Mouse (Mus musculus) spleen, postnatal 36 days (tissue): ENCODE measurements at regions not wholly inside any gene's neighbourhood (a gene's known extent, or its start where the extent isn't known, plus 50 kb on each side); places are given as distances from the start of the nearest gene placed in this dataset.

Experiments used
- DNase-seq, 2 experiments: peaks; one replicate each; pipeline ENCODE4 v3.0.0; 2022; ENCODE audit warnings: low spot score in 2 of 2, mixed read lengths in 1 of 2

DNA sequence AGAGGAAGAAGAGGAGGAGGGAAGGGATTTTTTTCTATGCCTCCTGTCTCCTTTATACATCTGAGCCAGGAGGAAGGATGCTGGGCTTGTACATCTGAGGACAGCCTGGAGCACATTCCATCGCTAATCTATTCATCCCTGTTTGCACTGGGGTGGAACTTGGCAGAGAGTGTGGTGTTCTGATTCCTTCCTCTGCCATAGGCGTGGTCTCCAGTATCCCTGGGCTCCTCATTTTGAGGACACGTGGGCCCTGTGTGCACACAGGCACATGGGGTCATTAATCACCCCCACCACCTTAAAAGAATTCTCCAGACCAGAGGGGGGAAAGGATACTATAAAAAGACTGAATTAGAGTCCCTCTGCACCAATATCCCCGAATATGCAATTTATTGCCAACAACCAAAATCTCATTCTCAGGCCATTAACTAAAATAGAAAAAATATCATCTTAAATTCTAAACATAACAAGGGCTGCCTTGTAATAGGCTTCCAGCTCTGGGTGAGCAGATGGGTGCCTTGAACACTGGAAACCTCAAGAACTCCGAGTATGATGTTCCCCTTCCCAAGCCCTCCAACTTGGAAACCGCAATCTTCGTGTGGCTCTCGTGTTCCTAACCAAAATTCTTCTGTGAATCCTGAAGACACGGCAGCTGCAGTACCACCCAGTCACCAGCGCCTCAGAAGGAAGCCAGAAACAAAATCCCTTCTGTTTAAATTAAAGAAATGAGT lies 254.7 kb downstream of the Cxcl12 start:
- no peak for DNase-seq

DNA sequence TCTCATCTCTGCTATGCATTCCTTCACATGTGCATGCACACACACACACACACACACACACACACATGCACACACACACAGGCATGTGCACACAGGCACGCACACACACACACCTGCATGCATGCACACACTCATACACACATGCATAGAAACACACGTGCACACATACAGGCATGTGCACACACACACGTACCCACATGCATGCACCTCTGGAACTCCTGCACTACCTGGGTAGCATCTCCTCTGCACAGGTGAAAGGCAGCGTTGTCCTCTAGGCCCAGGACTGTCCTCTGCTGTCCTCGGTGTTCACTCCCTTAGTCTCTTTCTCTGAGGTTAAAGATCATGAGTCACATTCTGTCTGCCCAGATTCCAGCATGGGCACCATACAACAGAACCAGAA lies 258.0 kb downstream of the Cxcl12 start:
- no peak for DNase-seq

DNA sequence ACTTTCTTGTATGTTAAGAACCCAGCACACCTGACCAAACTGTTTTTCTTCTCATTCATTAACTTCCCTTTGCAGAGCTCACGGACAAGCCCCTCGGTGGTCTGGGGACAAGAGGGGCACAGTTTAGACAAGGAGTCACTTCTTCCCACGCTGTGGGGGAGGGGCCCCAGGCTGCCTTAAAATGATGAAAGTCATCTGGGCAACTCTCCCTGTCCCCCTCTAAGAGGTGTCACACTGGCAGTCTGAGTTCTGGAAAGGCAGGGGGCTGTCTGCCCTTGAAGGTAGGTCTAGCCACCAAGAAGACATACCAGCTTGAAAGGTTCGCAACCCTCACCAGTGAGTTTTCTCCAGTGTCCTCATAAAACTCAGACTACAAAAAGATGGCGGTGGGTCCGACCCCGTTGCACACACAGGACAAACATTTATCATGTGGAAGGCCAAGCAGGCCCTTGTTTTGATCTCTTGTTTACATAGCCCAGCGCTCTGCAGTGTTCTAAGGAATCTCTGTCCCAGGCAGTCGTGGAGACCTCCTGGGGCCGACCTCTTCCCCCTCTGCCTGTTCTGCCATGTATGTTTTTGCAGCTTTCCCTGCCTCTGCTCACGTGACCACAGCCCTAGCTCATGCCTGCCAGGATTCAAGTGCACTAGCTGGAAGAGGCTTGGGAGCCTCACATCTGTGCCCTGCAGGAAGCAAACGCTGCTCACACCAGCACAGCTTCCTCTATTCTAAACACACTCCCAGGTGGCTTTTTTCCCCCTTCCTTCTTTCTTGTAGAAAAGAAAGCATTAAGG lies 259.2 kb downstream of the Cxcl12 start:
- DNase-seq, result no peak

DNA sequence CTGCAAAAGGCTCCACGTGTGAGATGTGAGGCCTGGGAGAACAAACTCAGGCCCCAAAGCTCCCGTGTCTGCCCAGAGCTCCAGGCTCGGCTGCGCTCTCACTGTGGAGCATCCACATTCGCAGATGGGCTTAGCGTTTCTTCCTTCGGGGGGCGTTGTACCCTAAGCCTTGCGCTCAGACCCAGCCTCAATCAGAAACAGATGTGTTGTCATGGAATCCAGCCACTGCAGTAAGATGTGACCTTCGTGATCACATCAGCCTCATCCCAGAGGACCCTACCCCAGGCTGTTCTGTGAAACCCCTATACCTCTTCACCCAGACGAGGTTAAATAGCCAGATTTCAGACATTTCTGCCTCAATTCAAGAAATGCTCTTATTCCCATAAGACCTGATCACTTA lies 260.1 kb downstream of the Cxcl12 start:
- DNase-seq, result no peak

DNA sequence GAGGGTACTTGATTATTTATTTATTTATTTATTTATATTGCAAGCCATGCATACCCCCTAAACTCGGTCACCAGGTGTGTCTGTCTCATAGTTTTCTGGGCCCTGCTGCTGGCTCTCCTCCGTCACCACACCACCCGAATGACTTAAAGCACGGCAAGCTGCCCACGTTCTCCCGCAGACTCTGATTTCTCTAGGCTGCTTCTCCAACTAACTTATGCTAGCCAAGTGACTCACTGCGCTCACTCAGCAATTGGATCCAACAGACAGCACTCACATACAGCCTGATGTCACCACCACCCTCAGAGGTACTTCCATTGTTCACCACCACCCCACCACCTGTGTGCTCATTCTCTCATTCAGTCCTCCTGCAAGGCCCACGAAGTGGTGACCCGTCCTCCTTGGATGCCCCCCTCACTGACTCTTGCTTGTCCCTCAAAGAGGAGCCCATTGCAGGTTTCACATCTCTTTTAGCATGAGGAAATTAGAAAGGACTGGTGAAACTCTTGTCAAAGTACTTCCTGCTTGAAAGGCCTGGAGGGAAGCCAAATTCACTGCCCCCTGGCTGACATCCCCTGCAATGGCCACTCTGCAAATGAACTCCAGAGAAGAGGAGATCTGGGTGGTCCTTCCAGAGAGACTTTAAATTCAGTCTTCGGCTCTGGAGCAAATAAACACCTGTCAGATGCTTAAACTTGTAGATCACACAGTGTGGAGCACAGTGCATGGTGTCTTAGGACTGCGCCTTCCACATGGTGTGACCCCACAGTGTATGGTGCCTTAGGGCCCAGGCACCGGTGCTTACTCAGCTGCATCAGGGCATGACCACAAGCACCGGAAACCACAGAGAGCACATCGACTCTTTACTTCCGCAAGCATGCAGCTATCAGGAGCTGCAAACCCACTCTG lies 262.8 kb downstream of the Cxcl12 start:
- DNase-seq, result peak; percentile 80 to 83

DNA sequence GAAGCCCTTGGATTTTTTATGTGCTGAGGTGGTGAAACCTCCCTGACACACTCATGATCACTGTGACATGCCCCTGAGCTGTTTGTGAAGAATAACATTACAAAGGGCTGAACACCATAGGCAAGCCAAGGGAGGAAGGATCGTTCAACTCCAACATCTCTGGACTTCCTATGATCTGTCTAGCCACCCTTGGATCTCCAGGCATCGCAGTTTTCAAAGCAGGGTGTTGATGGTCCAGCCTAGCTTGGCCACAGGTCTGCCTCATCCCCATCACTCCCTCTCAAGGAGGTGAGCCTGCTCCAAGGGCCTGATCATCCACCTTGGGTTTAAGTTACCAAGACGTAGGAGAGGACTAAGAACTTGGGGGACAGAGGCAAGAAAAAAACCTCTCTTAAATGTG lies 268.5 kb downstream of the Cxcl12 start:
- DNase-seq, result no peak

DNA sequence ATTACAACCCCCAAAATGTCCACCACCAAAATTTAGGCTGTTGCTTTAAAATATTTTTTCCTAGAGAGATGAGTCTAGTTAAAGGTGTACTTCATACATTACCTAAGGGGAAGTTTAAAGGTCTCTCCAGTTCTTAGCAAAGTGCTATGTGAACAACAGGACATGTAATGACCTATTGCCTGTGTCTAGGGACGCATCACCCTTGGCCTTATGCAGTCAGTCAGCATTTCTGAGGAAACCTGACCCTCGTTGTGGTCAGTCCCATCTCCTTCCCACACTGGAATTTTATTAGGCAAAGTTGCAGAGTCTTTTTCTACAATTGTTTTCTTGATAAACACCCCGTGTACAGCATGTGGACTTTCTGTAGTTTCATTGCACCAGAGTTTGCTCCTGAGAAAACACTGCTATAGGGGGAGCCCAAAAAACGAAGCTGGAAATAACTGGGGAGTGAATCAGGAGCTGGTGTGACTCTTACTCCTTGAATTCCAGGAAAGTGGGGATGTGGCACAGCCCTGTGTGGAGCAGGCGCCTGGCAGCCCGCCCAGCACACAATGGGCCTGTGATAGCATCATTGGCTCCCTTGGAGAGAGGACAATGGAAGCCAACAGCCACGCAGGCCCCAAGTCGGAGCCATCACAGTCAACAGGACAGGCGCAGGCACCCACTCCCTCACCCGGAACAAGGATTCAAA lies 269.2 kb downstream of the Cxcl12 start:
- no peak for DNase-seq

DNA sequence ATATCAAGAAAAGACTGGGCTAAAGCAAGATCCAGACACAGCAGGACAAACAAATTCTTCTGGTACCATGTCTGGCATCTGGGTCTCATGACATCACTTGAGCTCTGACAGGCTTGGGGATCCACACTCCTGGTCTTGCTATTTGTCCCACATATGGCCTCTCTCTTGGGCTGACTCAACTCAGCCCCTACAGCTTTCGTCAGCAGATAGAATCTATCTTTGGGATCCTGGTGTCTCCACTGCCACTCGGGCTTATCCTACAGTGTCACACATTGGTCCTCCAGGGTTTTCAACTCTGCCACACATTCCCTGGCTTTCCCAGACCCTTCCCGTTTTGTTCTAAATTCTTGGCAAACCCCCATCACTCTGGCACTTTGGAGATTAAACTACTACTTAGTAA lies 280.3 kb downstream of the Cxcl12 start:
- DNase-seq, result no peak

DNA sequence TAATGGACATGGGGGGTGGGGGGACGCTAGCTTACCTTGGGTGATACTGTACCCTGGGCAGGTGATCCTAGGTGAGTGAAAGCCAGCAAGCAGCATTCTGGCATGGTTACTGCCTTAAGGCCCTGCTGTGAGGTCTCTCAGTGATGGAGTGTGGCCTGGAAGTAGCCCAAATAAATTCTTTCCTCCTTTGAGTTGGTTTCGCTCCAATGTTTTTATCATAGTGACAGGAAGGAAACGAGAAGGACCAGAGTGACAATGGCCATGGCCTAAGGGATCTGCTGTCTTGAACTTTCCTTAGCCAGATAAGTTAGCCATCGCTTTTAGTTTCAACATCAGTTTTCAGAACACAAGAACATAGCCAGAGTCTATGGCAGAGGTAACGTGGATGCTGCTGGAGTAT lies 282.7 kb downstream of the Cxcl12 start:
- DNase-seq, result no peak

DNA sequence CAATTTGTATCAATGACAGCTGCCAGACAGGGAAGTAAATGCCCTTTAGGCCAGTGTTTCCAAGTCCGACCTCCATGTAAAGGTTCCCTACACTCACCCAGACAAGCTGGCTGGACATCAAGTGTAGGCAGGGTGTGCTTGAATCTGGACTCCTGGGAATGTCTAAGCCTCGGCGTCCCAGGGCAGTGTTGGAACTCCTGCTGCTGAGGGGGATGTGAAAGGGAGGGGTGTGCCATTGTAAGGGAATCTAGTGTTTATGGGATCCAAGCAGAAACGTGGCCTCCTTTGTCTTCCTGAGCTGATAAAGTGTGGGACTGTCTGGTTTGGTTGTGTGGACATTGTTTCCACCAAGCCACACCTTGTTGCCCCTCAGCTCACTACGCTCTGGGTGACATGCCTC lies 291.9 kb downstream of the Cxcl12 start:
- DNase-seq, result no peak

DNA sequence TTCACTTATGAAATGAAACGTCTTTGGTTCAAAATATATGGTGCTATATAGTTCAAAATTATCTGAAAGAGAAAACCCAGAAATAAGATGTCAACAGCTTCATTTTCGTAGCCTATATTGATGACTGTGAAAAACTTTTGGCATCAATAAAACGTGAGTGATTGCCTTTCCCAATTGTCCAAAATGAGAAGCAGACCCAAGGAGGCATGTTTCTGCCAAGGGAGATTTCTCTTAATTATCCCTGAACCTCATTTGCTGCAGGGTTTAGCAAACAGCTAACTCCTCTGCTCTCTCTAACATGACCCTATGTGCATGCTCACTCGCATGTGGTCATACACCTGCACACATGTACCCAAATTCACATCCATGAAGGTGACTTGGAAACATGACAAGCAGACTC lies 296.8 kb downstream of the Cxcl12 start:
- no peak for DNase-seq

DNA sequence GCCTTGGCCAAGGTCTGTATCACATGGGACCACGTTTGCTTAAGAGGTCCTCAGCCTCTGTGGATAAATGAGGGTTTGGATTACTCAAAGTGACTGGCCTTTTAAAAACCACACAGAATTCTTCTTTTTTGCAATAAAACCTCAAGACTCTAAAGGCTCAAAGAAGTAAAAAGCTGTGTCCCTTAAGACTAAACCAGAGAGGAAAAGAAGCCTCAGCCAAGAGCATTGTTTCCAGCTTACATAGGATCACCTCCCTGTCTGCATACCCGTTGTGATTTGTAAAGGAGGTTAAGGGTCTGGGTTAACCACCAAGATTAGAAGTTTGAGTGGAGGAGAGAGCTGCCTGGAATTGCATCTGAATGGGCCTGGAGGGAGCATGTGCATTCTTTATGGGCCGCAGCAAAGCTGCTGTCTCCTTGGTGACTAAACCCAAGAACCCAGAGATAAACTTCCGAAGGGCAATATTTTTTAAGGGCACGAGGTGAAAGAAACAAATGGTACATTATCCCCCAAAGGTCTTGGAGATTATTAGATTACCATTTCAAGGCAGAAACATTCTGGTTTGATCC lies 297.4 kb downstream of the Cxcl12 start:
- DNase-seq, result no peak

DNA sequence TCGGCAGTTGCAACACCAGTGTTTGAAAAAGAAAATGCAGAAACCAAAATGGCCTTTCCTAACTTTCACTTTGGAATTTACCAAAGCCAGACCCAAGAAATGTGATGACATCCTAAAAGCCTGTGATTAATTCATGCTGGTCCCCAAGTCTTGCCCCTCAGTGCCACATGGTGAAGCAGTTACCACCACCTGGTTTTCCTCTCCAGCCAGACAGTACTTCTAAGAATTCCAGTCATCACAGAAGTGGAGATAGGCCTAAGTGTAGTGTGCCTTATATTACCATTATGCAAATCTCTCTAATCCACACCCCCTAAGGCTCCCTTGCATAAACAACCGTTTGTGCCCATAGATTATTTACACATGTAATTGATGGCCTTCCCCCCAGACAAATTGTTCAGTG lies 311.0 kb downstream of the Cxcl12 start:
- DNase-seq, result no peak

DNA sequence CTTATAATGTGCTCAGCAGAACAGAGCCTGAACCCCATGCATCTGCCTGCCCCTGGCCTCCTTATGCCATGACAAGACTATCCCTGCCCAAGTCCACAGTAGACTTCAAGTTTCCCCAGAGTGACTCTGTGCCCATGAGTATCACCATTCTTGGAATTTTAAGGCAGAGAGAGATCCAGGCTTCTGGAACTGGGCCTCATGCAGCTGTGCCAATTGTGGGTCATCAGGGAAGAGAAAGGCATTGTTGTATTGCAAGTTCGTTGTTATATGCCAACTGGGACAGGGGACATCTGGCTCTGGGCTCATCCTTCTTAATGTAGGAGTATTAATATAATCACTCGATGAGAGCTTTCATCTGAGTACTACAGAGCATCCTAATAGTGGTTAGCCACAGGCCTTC lies 312.1 kb downstream of the Cxcl12 start:
- no peak for DNase-seq

DNA sequence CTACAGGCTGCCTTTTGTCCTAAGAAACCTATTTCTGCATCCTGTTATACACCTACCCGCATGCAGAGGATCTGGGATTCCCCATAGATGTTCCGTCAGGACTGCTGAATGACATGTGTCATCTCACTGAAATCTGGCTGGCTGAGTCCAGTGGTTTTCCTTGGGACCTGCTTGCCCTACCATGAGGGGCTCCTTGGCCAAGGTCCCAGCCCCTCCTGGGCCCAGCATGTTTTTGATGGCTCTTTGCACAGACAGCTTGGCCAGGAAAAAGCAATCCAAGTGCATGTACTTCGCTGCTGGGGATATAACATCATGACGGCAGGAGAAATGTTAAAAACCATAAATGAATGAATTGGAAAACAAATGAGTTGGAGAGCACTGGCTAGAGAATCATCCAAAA lies 320.8 kb downstream of the Cxcl12 start:
- DNase-seq, result no peak

DNA sequence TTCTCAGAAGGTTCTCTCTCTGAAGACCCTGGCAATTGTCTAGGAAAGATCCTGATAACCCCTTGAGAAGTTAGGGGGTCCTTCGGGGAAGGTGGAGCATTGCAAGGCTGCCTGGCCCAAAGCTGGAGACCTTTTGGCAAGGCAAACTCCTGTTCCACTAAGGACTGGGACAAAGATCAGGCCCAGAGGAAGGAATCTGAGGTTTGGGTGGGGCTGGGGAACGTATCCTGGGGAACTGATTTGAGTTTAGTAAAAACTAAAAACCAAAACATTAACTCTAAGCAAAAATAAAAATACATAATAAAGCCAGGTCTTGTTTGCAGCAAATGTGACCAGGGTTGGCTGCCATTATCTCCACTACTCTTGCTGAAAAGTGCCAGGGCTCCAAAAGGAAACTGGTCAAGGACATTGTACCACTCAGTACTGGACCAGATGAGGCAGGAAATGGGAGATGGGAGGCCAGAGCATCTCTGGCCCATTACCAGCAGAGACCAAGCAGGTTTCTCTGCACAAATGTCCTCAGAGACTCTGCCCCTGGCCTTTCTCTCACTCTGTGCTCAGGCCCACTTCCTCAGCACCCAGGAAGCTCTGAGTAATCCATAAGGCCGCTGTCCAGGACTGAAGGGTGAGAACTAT lies 321.5 kb downstream of the Cxcl12 start:
- no peak for DNase-seq

DNA sequence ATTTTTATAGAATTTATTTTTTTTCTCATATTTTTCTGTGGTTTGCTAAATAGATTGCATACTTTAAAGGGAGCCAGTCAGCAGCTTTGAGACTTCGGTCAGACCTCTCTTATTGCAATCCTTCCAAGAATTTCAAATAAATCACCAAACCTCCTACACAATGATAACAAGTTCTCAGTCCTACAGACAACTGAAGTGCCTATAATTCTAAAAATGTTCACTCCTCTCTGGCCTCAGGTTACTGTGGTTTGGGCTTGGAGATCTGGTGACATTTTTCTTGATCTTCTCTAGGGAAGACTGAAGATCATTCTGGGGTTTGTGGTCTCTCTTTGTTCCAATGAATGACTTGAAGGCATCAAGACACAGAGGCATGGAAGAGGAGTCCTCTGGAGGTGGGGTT lies 326.6 kb downstream of the Cxcl12 start:
- no peak for DNase-seq

DNA sequence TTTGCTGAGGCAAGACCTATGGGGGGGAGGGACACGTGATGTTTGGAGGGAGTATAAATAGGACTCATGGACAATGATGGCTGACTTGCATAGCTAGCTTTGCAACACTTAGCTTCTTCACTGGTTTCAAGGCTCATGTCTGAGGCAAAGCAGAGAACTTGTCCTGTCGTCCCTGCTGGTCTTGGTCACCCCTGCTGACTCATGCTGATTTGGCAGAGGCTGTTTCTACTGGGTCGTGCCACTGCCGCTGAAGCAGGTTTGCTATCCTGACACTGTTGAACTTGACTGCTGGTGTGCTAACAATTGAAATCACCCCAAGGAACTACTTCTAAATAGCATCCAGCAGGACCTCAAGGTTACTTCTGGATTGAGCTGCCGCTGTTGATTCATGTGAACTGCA lies 329.0 kb downstream of the Cxcl12 start:
- no peak for DNase-seq

DNA sequence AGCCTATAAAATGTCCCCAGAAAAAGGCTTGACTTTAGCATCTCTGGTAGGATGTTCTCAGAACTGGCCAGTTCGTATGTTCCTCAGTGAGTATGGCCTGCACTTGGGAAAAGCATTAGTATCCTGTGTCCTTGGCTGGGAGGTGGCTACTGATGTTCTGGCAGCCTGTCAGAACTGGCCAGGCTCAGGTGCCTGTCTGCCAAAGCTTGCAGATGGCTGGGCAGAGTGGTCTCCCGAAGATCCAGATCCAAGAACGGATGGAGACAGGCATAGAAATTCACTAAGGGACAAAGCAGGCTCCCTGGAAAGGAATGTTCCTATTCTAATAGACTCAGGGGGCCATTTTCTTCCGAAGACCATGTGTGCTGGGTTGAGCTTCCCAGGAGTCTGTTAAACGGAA lies 329.6 kb downstream of the Cxcl12 start:
- DNase-seq, result no peak

DNA sequence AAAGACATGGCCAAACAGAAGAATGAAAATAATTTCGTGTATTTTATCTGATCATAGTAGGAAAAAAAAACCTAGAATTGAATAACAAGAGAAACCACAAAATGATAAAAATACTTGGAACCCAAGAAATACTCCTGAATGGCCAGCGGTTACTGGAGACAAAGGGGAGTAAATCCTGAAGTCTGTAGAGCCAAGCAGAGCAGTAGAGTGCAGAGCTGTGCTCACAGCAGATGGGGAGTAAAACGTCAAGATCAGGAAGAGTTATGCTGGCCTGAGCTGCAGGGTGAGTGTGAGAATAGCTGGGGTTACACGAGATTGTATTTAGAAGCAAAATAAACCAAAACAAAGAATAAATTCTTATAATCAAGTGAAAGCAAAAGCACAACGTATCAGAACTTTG lies 334.0 kb downstream of the Cxcl12 start:
- no peak for DNase-seq

DNA sequence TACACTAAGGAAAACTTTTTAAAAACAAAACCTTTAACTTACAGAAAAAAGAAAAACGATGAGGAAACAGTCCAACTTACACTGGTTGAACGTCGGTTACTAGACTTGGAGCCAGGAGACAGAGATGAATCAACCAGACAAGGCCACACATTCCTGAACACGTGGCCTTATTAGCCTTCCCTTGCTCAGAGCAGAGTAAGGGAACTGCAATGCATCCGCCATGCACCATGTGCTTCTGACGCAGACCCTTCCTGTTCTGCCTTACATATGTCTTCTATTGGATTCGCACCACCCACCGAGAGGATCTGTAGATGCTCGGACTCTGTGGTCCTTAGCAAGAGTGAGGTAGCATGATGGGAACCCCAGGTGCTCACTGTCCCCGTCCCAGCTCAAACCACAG lies 336.2 kb upstream of the Zfp637 start:
- DNase-seq, result no peak
